ENCODE assay signal across 8 mouse cellular contexts in genomic region chr2:65929927-65930326, GRCm38 (mm10).
DNase-seq lines count a peak whose midpoint lies in the region; ATAC-seq lines count a peak whose summit lies in the region.
"Had no signal": no experiment of that assay in that cellular context is flagged by ENCODE, and none has a peak within 500 bp of the region (broad histone marks: within the 10 kb centered on the region; RNA-seq: fewer than 3 reads in every experiment).

No protein-coding gene starts in this region.

- 34% methylated on average over 11 of the region's 11 CpGs for WGBS in forebrain, embryonic 14.5 days

- H3K27ac ChIP-seq in forebrain, embryonic 14.5 days (ENCODE audit: low read depth, low read length) = peak overlapping the region; percentile 81
- H3K27ac ChIP-seq: heart, embryonic 15.5 days had no signal

- H3K27me3 ChIP-seq in forebrain, embryonic 14.5 days (replicated peaks; ENCODE audit: control insufficient read depth, insufficient read depth, low read length) = no peaks in the 10 kb centered on the region
- H3K27me3 ChIP-seq: heart, embryonic 15.5 days had no signal

- H3K4me1 ChIP-seq in forebrain, embryonic 14.5 days (ENCODE audit: control insufficient read depth, insufficient read depth, low read length) = peaks cover 10% of the 10 kb centered on the region

- H3K9ac ChIP-seq in forebrain, embryonic 14.5 days (ENCODE audit: low read length) = peak overlapping the region; percentile 57
- H3K9ac ChIP-seq: heart, embryonic 15.5 days had no signal

- H3K36me3 ChIP-seq in forebrain, embryonic 14.5 days (ENCODE audit: control insufficient read depth, insufficient read depth, low read length) = no peaks in the 10 kb centered on the region
- H3K36me3 ChIP-seq: heart, embryonic 15.5 days had no signal

- peak overlapping the region; percentile 22 for H3K4me3 ChIP-seq in forebrain, embryonic 14.5 days (ENCODE audit: low read depth, low read length)
- H3K4me3 ChIP-seq: heart, embryonic 15.5 days had no signal

- DNase-seq in embryo, embryonic 11 days = peak; percentile 72
- DNase-seq in forebrain, embryonic 14.5 days (ENCODE audit: low spot score) = peak; percentile 88
- peak; percentile 49 for DNase-seq in left cerebral cortex, adult 11 months (ENCODE audit: low spot score)
- DNase-seq in neural tube, embryonic 10.5 days (ENCODE audit: extremely low spot score, low spot score) = peak; percentile 40
- no peak for DNase-seq in gastrocnemius, postnatal 4 days (ENCODE audit: low spot score in 2 of 2)
- DNase-seq in natural killer cell, adult 2 months (ENCODE audit: low spot score in 2 of 2) = no peak
- no peak for DNase-seq in urinary bladder, postnatal 14 days (ENCODE audit: low spot score)

- no peaks in the 10 kb centered on the region for H3K9me3 ChIP-seq in forebrain, embryonic 14.5 days (replicated peaks; ENCODE audit: control insufficient read depth, low read length)
- H3K9me3 ChIP-seq: heart, embryonic 15.5 days had no signal

- ATAC-seq in forebrain, embryonic 14.5 days = peak; percentile 78

- H3K4me2 ChIP-seq in forebrain, embryonic 14.5 days (ENCODE audit: low read length) = peak overlapping the region; percentile 36
- H3K4me2 ChIP-seq: heart, embryonic 15.5 days had no signal

Comparison
In these comparisons a context has a peak if more than half of its experiments do, and no peak if none do; other contexts are left out.
1. DNase-seq: peak in embryo, embryonic 11 days (single experiment), forebrain, embryonic 14.5 days (single experiment), left cerebral cortex, adult 11 months (single experiment) and neural tube, embryonic 10.5 days (single experiment); none in gastrocnemius, postnatal 4 days (0 of 2), natural killer cell, adult 2 months (0 of 2) and urinary bladder, postnatal 14 days (single experiment).